8 mouse cellular contexts compared by ENCODE assay signal in the genomic region with DNA sequence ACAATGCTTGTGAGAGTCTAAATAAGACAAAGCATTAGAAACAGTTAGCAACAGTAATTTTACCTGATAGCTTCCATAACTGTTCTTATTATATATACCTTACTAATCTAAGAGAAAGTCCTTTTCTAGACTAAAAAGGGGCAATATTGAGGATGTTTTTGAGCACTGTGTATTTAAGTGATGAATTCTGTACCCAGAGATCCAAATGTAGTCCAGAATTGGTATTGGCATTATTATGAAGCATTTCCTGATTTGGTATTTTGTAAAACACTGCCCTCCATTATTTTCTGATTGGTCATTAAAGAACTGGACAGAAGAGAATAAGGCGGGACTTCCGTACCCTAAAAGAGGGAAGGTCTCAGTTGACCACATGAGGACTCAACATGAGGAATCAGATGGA. TPM values are rescaled to one million over a fixed set of nuclear protein-coding genes. Genes with fewer than 3 reads are reported as not detected.
DNase-seq lines count a peak whose midpoint lies in the region; ATAC-seq and TF ChIP-seq lines count a peak whose summit lies in the region.

A gene (plus strand): TSS at position 301 of the 400 bp plus-strand sequence.

- H3K4me2 ChIP-seq in midbrain, embryonic 12.5 days (replicated peaks), result no peak within 1 kb of the TSS

- no peaks in the 10 kb centered on the region for H3K9me3 ChIP-seq in midbrain, embryonic 12.5 days

- H3K4me3 ChIP-seq in midbrain, embryonic 12.5 days, result no peak within 1 kb of the TSS

- peaks cover 3% of the 10 kb centered on the region; the same call in 1 of the 2 replicates for H3K36me3 ChIP-seq in midbrain, embryonic 12.5 days

- no peak within 1 kb of the TSS for H3K27ac ChIP-seq in midbrain, embryonic 12.5 days (replicated peaks)

- H3K4me1 ChIP-seq in midbrain, embryonic 12.5 days, result peaks cover 18% of the 10 kb centered on the region

- TF ChIP-seq CTCF in brain, embryonic 14.5 days (IDR thresholded peaks at IDR 0.05; ENCODE audit: borderline replicate concordance, extremely low read depth, insufficient read depth, insufficient read length), result no peak

- WGBS in midbrain, embryonic 12.5 days, result 99% methylated on average over 2 of the region's 2 CpGs

- no peak within 1 kb of the TSS for H3K9ac ChIP-seq in midbrain, embryonic 12.5 days (replicated peaks)

- ATAC-seq in granulocyte monocyte progenitor cell, adult 5-6 weeks (replicated peaks; ENCODE audit: poor library complexity, severe bottlenecking), result no peak
- no peak for ATAC-seq in midbrain, embryonic 12.5 days (ENCODE audit: low FRiP score, low read depth)

- no peak for TF ChIP-seq POLR2A in brain, embryonic 14.5 days (IDR thresholded peaks at IDR 0.05; ENCODE audit: borderline replicate concordance, extremely low read depth, insufficient read depth, insufficient read length, poor library complexity, severe bottlenecking)

- H3K27me3 ChIP-seq in midbrain, embryonic 12.5 days, result no peaks in the 10 kb centered on the region

- DNase-seq in layer of hippocampus, adult 8-10 months (ENCODE audit: low spot score in 2 of 2), result no peak
- no peak for DNase-seq in layer of hippocampus, adult 9-10 months (ENCODE audit: low spot score)
- no peak for DNase-seq in brain, embryonic 14.5 days (ENCODE audit: low read depth)
- no peak for DNase-seq in layer of hippocampus, postnatal 10 days (ENCODE audit: low spot score in 2 of 2)
- DNase-seq in thymus, postnatal 10 days (ENCODE audit: low spot score in 2 of 2), result no peak
- DNase-seq in spleen, adult 12 weeks (ENCODE audit: low spot score), result no peak

RNA-seq across cellular contexts. Expression of the gene that starts here (rescaled TPM):
- 100 to 1,000 TPM; 124 to 139 (median 130) TPM for total RNA-seq in layer of hippocampus, adult 8-10 months (2022)
- polyA plus RNA-seq in brain, embryonic 14.5 days (2012; rRNA removed), result 98.7 and 99.3 TPM in 2 replicates
- total RNA-seq in granulocyte monocyte progenitor cell, adult 5-6 weeks (2014; fragmentation: Nextera tagmentation), result 117 and 127 TPM in 2 replicates
- 229 and 241 TPM in 2 replicates for total RNA-seq in granulocyte monocyte progenitor cell, adult 5-6 weeks (2017)
- total RNA-seq in layer of hippocampus, postnatal 10 days (2021), result 100 to 1,000 TPM; 127 to 128 TPM
- 105 and 108 TPM in 2 replicates for polyA plus RNA-seq in midbrain, embryonic 12.5 days (2016; fragmentation: Nextera tagmentation; extraction: Ambion mirVana)
